Mouse (Mus musculus) myocyte (in vitro differentiated cells): ENCODE data around the gene Trim12a.

ENCODE experiments used
- CEBPB ChIP-seq: IDR thresholded peaks from 2 replicates; pipeline ENCODE4 v1.6.1; 2011; ENCODE audit warnings: mild to moderate bottlenecking, moderate library complexity; ENCODE audit not compliant: poor library complexity, insufficient read depth, severe bottlenecking
- E2F4 ChIP-seq: IDR thresholded peaks from one replicate; pipeline ENCODE4 v1.6.1; 2011; ENCODE audit warnings: mild to moderate bottlenecking, control low read depth, moderate library complexity; ENCODE audit not compliant: insufficient read depth
- MAX ChIP-seq: IDR thresholded peaks from one replicate; pipeline ENCODE4 v1.6.1; 2011; ENCODE audit warnings: low read depth, mild to moderate bottlenecking, control low read depth
- MYOD1 ChIP-seq, 3 experiments: IDR thresholded peaks; one replicate each; pipeline ENCODE4 v1.6.1; 2011; ENCODE audit warnings: control low read depth in 2 of 3, low read depth in 2 of 3, mild to moderate bottlenecking in 2 of 3, moderate library complexity in 1 of 3; ENCODE audit not compliant: insufficient read length in 2 of 3, control insufficient read depth in 1 of 3
- MYOG ChIP-seq, 3 experiments: IDR thresholded peaks; one replicate each; pipeline ENCODE4 v1.6.1; 2011; ENCODE audit warnings: control low read depth in 2 of 3, low read depth in 2 of 3, mild to moderate bottlenecking in 2 of 3; ENCODE audit not compliant: insufficient read length in 2 of 3, control insufficient read depth in 1 of 3, insufficient read depth in 1 of 3
- POLR2A ChIP-seq: IDR thresholded peaks from one replicate; pipeline ENCODE4 v1.6.1; 2011; ENCODE audit warnings: low read depth, mild to moderate bottlenecking, control low read depth, moderate library complexity; ENCODE audit not compliant: insufficient read length
- POLR2AphosphoS2 ChIP-seq: IDR thresholded peaks from one replicate; pipeline ENCODE4 v1.6.1; 2011; ENCODE audit warnings: low read depth, control low read depth; ENCODE audit not compliant: insufficient read length
- REST ChIP-seq: IDR thresholded peaks from one replicate; pipeline ENCODE4 v1.6.1; 2011; ENCODE audit warnings: mild to moderate bottlenecking, control low read depth, moderate library complexity; ENCODE audit not compliant: insufficient read depth, insufficient read length
- SRF ChIP-seq: IDR thresholded peaks from one replicate; pipeline ENCODE4 v1.6.1; 2011; ENCODE audit warnings: low read depth; ENCODE audit not compliant: control insufficient read depth, insufficient read length
- TCF12 ChIP-seq: IDR thresholded peaks from one replicate; pipeline ENCODE4 v1.6.1; 2011; ENCODE audit warnings: mild to moderate bottlenecking, control low read depth; ENCODE audit not compliant: poor library complexity, insufficient read depth, severe bottlenecking
- TCF3 ChIP-seq: IDR thresholded peaks from one replicate; pipeline ENCODE4 v1.6.1; 2011; ENCODE audit warnings: low read depth, control low read depth; ENCODE audit not compliant: insufficient read length
- USF1 ChIP-seq: IDR thresholded peaks from one replicate; pipeline ENCODE4 v1.6.1; 2011; ENCODE audit warnings: low read depth, mild to moderate bottlenecking, control low read depth, moderate library complexity

DNA sequence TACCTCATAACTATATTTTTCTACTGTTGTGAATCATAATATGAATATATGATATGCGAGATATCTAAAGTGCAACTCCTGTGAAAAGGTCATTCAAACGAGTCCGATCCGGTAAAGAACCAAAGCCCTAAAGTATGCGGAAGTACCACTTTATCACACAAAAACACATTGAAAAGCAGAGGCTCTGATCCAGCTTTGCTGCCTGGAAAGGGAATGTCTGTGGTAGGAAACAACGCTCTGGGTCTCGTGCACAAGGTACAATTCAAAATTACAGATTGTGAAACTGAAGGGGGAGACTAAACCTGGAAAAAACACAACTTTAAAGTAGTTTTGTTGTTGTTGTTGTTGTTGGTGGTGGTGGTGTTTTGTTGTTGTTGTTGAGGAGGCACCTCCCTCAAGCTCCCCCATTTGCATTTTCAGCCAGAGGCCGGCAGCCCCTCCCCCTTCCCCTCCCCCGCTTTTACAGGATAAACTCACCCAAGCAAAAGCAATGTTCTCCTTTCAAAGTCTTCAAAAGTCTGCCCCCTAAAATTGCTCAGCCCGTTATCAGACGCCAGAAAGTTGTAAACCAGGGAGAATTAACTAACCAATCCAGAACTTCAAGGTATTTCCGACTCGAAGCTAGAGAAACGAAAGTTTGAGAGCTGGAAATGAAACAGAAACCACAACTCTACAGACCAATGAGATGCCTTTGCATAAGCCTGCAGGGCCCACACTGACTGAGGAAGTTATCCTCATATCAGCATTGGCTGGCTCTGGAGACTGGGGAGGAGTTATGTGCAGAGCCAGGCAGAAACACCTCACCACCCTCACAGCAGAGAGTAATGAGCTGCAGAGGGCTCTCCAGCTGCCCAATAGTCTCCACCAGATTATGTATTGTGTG lies 37.7 kb upstream of the Trim12a start, which contains the start of gene Trim12c:
- no peak for TF ChIP-seq MYOG (IDR thresholded peaks at IDR 0.05; ENCODE audit: control insufficient read depth in 1 of 3, insufficient read depth in 1 of 3, insufficient read length in 2 of 3, low read depth in 2 of 3)
- TF ChIP-seq E2F4: no peak
- TF ChIP-seq MYOD1 (IDR thresholded peaks at IDR 0.05; ENCODE audit: control insufficient read depth in 1 of 3, insufficient read length in 2 of 3, low read depth in 2 of 3): no peak
- TF ChIP-seq POLR2A: no peak
- no peak for TF ChIP-seq MAX
- no peak for TF ChIP-seq SRF
- TF ChIP-seq REST: no peak
- no peak for TF ChIP-seq USF1
- TF ChIP-seq POLR2AphosphoS2: no peak
- TF ChIP-seq TCF3: no peak
- no peak for TF ChIP-seq CEBPB
- TF ChIP-seq TCF12: no peak
